Mouse (Mus musculus) CH12.LX (cell line): Measurements from ENCODE around the gene Plcl2.

ENCODE experiments used
- CTCF ChIP-seq, 2 experiments: IDR thresholded peaks in 1 of 2; conservative IDR thresholded peaks in 1 of 2; 2 replicates each; pipeline ENCODE4 v1.5.1; 2011 to 2012; ENCODE audit warnings: low read depth in 2 of 2, low read length in 2 of 2, improper control_type of control experiment in 1 of 2, inconsistent platforms in 1 of 2, mild to moderate bottlenecking in 1 of 2, moderate library complexity in 1 of 2
- E2F4 ChIP-seq: IDR thresholded peaks from 2 replicates; pipeline ENCODE4 v1.6.1; 2011; ENCODE audit warnings: low read depth, low read length, improper control_type of control experiment; ENCODE audit not compliant: insufficient replicate concordance
- EP300 ChIP-seq: IDR thresholded peaks from 2 replicates; pipeline ENCODE4 v1.6.1; 2011; ENCODE audit warnings: low read length, improper control_type of control experiment
- ETS1 ChIP-seq: conservative IDR thresholded peaks from 2 replicates; pipeline ENCODE4 v1.6.1; 2012; ENCODE audit warnings: low read depth, mild to moderate bottlenecking, inconsistent platforms, low read length, improper control_type of control experiment, moderate library complexity
- GABPA ChIP-seq: IDR thresholded peaks from 2 replicates; pipeline ENCODE4 v1.6.1; 2012; ENCODE audit warnings: low read depth, low read length, improper control_type of control experiment, inconsistent platforms; ENCODE audit not compliant: insufficient replicate concordance
- JUN ChIP-seq: IDR thresholded peaks from 2 replicates; pipeline ENCODE4 v1.6.1; 2011; ENCODE audit warnings: low read depth, mild to moderate bottlenecking, low read length, improper control_type of control experiment, moderate library complexity; ENCODE audit not compliant: insufficient read depth
- MAZ ChIP-seq: IDR thresholded peaks from 2 replicates; pipeline ENCODE4 v1.6.1; 2012; ENCODE audit warnings: low read depth, mild to moderate bottlenecking, inconsistent platforms, low read length, improper control_type of control experiment, moderate library complexity
- MEF2A ChIP-seq: IDR thresholded peaks from 2 replicates; pipeline ENCODE4 v1.6.1; 2014; ENCODE audit warnings: low read depth, mild to moderate bottlenecking, inconsistent platforms, low read length, improper control_type of control experiment, borderline replicate concordance
- POLR2A ChIP-seq: IDR thresholded peaks from 2 replicates; pipeline ENCODE4 v1.6.1; 2011; ENCODE audit warnings: low read depth, mild to moderate bottlenecking, improper control_type of control experiment, low read length
- UBTF ChIP-seq: IDR thresholded peaks from 2 replicates; pipeline ENCODE4 v1.6.1; 2012; ENCODE audit warnings: low read depth, mild to moderate bottlenecking, inconsistent platforms, low read length, improper control_type of control experiment, moderate library complexity
- USF1 ChIP-seq: IDR thresholded peaks from 2 replicates; pipeline ENCODE4 v1.6.1; 2014; ENCODE audit warnings: low read depth, mild to moderate bottlenecking, inconsistent platforms, low read length, improper control_type of control experiment
- USF2 ChIP-seq: conservative IDR thresholded peaks from 2 replicates; pipeline ENCODE4 v1.6.1; 2011; ENCODE audit warnings: low read depth, low read length, improper control_type of control experiment
- ZMIZ1 ChIP-seq: IDR thresholded peaks from 2 replicates; pipeline ENCODE4 v1.6.1; 2012; ENCODE audit warnings: low read depth, mild to moderate bottlenecking, inconsistent platforms, low read length, improper control_type of control experiment

- TF ChIP-seq CTCF (conservative IDR thresholded peaks at IDR 0.05 in 1 of 2, IDR thresholded peaks at IDR 0.05 in 1 of 2; ENCODE audit: low read depth in 2 of 2, low read length in 2 of 2) = no peak
- TF ChIP-seq EP300 = no peak
- no peak for TF ChIP-seq MEF2A
- no peak for TF ChIP-seq USF1
- TF ChIP-seq POLR2A = no peak
- no peak for TF ChIP-seq ZMIZ1
- TF ChIP-seq USF2 = no peak
- TF ChIP-seq GABPA = no peak
- no peak for TF ChIP-seq MAZ
- no peak for TF ChIP-seq JUN
- TF ChIP-seq ETS1 = no peak
- no peak for TF ChIP-seq E2F4
- TF ChIP-seq UBTF = no peak
Observed at GRCm38 (mm10) chr17:50625584-50625983, 116.4 kb downstream of the Plcl2 start.
